Mouse (Mus musculus): ENCODE measurements around the gene Gm8994. TPM values are rescaled to one million over a fixed set of nuclear protein-coding genes. Genes with fewer than 3 reads are reported as not detected.
"Not testable (repeated sequence)": the region's sequence is repeated elsewhere in the genome, so short reads cannot be mapped to it uniquely, and the experiment has no call there.

Gene Gm8994
- polyA plus RNA-seq (2012; rRNA removed), result not detected in 2 replicates

- WGBS, result 85% methylated on average over 4 of the region's 4 CpGs
- not testable (repeated sequence) for DNase-seq (ENCODE audit: low read depth, low spot score)
Measured at GRCm38 (mm10) chr6:136327239-136327638, at the start of gene Gm8994. Gene Gm8994, plus strand, starts transcription at chr6:136327539.

DNA sequence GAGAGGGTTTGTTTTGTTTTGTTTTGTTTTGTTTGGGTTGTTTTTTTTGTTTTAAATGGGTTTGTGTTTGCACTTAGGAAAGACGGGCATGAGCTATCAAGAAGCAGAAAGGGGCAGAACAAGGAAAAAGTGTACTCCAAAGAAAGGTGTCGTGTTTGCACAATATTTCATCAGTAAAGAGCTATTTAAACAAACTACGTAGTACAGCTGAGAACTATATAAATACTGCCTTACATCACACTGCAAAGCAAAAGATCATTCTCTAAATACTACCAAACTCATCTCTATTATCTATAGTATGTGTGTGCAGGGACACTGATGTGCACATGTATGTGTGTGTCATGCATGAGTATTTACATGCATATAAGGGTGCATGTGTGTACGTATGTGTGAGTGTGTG is 49.7 kb upstream of the Gm8994 start:
- DNase-seq (ENCODE audit: low read depth, low spot score), result no peak
- WGBS, result 26% methylated on average over 4 of the region's 4 CpGs

DNA sequence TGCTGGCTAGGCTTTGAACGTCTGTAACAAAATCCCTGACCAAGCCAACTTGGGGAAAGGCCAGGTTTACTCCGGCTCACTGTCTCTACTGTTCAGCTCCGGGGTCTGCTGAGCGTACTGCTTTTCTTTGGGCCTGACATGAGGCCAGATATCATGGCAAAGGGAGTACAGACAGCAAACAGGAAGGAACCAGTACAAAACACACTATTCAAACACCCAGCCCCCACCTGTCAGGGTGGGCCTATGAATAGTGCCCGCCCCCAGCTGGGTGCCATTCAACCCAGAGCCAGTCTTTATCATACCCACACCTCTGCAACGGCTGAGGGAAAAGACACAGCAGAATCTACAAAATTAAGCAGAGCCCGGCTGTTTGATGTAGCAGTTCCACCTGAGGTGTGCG is 42.8 kb upstream of the Gm8994 start:
- DNase-seq (ENCODE audit: low read depth, low spot score), result no peak
- 85% methylated on average over 8 of the region's 8 CpGs for WGBS

DNA sequence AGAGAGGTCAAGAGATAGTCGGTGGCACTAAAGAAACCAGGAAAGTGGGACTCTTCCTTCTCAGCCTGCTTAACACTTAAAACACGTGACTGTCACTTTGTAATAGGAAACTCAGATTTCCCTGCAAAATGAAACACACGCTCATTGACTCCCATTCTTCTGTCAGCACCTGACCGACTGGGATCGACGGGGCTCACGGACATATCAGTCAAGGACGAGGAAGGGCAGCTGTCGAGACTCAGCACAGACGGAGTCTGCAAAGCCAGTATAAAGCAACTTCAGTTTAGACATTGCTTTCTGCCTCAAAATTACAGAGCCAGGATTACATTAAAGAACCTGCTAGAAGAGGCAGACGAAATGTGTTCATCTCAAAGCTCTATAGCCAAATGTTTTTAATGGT is 41.2 kb upstream of the Gm8994 start:
- WGBS, result 85% methylated on average over 11 of the region's 11 CpGs
- no peak for DNase-seq (ENCODE audit: low read depth, low spot score)

GRCm38 (mm10) chr6:136286589-136286988 is 40.8 kb upstream of the Gm8994 start:
- no peak for DNase-seq (ENCODE audit: low read depth, low spot score)
- 78% methylated on average over 4 of the region's 4 CpGs for WGBS

DNA sequence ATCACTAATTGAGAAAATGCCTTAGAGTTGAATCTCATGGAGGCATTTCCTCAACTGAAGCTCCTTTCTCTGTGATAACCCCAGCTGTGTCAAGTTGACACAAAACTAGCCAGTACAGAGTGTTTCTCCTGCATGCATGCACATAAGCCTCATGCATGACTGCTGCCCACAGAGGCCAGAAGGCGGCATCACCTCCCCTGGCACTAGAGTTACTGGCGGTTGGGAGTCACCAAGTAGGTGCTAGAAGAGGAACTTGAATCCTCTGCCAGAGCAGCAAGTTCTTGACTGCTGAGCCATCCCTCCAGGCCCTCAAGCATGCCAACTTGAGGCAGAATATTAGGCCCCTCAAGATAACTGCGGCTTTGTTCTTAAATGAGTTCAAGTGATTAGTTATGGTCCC is 35.9 kb upstream of the Gm8994 start:
- DNase-seq (ENCODE audit: low read depth, low spot score), result no peak
- 72% methylated on average over 3 of the region's 3 CpGs for WGBS

GRCm38 (mm10) chr6:136291951-136292714 is 35.2 kb upstream of the Gm8994 start:
- no peak for DNase-seq (ENCODE audit: low read depth, low spot score)
- WGBS, result 20% methylated on average over 11 of the region's 11 CpGs

DNA sequence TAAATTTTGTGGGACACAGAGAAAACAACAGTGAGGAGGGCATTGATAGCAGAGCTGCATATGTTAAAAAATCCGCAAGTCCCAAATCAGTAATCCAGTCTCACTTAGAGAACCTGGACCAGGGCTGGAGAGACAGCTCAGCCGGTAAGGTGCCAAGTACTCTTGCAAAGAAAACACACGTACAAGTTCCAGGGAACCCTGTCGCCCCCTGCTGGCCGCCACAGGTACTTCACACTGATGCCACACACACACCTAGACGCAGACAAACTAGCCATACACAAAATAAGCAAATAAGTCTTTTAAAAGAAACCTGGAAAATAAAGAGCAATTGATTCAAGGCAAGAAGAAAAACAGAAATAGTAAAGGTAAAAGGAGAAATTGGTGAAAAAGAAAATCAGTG is 33.6 kb upstream of the Gm8994 start:
- DNase-seq (ENCODE audit: low read depth, low spot score), result no peak
- WGBS, result 85% methylated on average over 6 of the region's 6 CpGs

GRCm38 (mm10) chr6:136295821-136296220 is 31.5 kb upstream of the Gm8994 start:
- DNase-seq (ENCODE audit: low read depth, low spot score), result no peak
- 81% methylated on average over 4 of the region's 4 CpGs for WGBS

GRCm38 (mm10) chr6:136296251-136296650 is 31.1 kb upstream of the Gm8994 start:
- no peak for DNase-seq (ENCODE audit: low read depth, low spot score)
- WGBS, result 76% methylated on average over 2 of the region's 2 CpGs

DNA sequence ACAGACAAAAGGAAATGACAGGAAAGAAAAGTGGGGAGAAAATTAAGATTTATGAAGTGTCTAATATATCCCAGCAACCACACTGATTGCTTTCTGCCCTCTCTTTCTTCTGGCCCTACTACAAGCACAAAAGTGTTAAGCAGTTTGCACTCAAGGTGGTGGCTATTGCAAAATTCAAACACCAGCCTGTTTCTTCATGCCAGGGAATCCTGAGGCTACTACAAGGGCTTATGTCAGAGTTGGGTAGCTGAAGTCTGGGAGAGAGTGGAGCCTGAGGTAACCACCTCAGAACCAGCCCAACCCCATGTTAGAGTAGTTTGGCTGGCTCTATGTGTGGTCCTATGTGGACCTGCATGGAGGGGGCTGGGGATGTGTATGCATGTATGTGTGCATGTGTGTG is 23.8 kb upstream of the Gm8994 start:
- DNase-seq (ENCODE audit: low read depth, low spot score), result no peak

DNA sequence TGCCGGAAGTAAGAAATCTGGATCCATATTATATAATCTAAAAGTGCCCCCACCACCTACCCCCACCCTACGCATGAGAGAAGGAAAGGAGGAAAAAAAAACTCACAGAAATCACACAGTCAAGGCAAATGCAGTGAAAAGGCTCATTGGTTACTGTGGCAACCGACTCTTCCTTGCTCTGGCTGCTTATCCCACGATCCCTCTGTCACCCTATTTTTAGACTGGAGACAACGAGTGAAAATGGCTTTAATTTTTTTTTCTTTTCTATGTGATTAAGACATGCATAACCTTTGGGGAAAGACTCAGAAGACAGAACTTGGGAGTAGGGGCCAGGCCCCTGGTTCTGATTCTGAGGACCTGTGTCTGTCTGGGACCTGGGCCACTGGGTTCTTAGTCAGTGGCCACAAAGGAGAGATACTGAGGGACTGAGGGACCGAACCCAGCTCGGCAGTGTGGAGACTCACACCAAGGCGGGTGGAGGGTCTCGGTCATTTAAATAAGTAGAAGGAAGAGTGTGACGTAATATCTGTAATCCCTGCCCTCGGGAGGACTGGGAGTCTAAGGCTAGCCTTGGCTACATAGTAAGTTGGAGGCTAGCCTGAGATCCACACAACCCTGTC is 22.9 kb upstream of the Gm8994 start:
- WGBS, result 84% methylated on average over 11 of the region's 11 CpGs
- no peak for DNase-seq (ENCODE audit: low read depth, low spot score)

DNA sequence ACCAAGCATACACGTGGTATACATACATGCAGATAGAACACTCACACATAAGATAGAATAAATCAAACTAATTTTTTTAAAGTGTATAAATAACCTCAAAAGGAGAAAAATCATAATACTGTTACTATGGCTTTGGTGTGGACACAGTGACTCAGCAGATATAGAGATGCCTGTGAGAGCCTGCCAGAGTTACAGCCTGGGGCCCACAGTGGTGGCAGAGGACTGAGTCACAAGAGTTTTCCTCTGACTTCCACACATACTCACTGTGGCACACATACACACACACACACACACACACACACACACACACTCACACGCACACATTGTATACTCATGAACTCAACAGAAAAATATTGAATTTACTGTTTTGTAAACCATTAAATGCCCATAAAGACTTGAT is 17.9 kb upstream of the Gm8994 start:
- no peak for DNase-seq (ENCODE audit: low read depth, low spot score)
- 72% methylated on average over 2 of the region's 2 CpGs for WGBS

DNA sequence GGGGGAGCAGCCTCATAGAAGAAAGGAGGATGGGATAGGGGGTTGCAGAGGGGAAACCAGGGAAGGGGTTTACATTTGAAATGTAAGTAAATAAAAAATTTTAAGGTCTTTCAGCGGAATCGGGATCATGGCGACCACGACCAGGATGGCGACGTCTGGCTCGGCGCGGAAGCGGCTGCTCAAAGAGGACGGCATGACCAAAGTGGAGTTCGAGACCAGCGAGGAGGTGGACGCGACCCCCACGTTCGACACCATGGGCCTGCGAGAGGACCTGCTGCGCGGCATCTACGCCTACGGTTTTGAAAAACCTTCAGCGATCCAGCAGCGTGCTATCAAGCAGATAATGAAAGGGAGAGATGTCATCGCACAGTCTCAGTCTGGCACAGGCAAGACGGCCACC is 1.1 kb downstream of the Gm8994 start:
- not testable (repeated sequence) for DNase-seq (ENCODE audit: low read depth, low spot score)
- 98% methylated on average over 26 of the region's 26 CpGs for WGBS

- WGBS, result 19% methylated on average over 5 of the region's 5 CpGs
- DNase-seq (ENCODE audit: low read depth, low spot score), result no peak
Measured at GRCm38 (mm10) chr6:136340669-136341068, 13.3 kb downstream of the Gm8994 start.

GRCm38 (mm10) chr6:136341093-136341492 is 13.8 kb downstream of the Gm8994 start:
- WGBS, result 82% methylated on average over 1 of the region's 1 CpGs
- DNase-seq (ENCODE audit: low read depth, low spot score), result no peak

DNA sequence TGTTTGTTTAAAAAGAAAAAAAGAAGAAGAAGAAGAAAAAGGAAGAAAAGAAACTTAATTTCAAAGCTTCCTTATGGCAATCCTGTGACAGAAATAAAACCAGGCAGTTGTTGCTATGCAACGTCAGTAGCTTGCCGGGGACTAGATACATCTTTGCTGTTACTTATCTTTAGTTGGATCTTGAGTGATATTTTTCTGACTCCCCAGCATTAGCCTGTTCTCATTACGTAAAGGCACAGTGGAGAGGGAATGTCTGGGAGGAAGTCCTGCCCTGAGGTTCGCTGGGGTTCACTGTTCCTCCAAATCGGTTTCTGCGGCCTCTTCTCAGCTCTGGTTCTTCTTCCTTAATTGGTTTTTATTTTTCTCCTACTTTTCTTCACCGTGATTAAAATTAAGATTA is 16.5 kb downstream of the Gm8994 start:
- WGBS, result 83% methylated on average over 7 of the region's 7 CpGs
- no peak for DNase-seq (ENCODE audit: low read depth, low spot score)

DNA sequence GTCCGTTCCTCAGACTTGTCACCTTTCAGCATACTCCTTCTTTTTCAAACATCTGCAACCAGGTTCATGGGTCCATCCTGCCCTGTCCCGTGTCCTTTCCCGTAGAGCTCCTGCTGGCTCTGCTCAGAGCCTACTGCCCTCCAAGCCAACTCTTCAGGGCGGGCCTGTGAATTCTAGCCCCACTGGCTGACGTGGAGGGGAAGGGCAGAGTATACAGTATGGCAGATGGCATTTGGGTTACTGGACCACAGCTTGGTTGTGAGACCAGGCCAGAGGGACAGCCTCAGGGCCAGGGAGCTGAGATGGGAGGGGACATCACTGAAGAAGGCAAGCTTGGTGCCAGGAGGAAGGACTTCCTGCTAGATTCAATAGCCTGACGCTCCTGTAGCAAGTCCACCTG is 17.7 kb downstream of the Gm8994 start:
- WGBS, result 86% methylated on average over 6 of the region's 6 CpGs
- no peak for DNase-seq (ENCODE audit: low read depth, low spot score)

DNA sequence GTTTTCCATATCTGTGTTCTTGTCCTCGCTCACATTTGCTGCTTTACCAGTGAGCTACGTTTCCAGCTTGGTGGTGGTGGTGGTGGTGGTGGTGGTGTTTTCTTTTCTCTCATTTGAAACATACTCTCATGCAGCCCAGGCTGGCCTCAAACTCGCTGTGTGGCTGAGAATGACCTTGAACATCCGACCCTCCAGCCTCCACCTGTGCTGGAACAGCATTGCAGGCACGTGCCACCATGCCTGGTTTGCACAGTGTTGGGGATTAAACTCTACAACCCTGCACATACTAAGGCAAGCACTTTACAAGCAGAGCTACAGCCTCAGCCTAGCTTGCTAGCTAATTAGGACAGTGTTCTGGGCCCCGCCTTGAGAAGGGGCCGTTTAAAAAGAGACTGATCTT is 18.3 kb downstream of the Gm8994 start:
- 62% methylated on average over 7 of the region's 7 CpGs for WGBS
- no peak for DNase-seq (ENCODE audit: low read depth, low spot score)

- WGBS, result 58% methylated on average over 5 of the region's 5 CpGs
- no peak for DNase-seq (ENCODE audit: low read depth, low spot score)
Measured at GRCm38 (mm10) chr6:136347053-136347452, 19.7 kb downstream of the Gm8994 start.

GRCm38 (mm10) chr6:136347631-136348030 is 20.3 kb downstream of the Gm8994 start:
- 58% methylated on average over 9 of the region's 9 CpGs for WGBS
- DNase-seq (ENCODE audit: low read depth, low spot score), result no peak

All from large intestine, adult 2 months (tissue).